Mouse (Mus musculus) bone marrow macrophage, adult 2 months (primary cell): ENCODE results near the gene Fndc1.

Experiments
- CTCF ChIP-seq: IDR thresholded peaks from 2 replicates; pipeline ENCODE4 v1.5.1; 2012; ENCODE audit warnings: low read depth, mild to moderate bottlenecking, low read length, moderate library complexity
- POLR2A ChIP-seq: IDR thresholded peaks from 2 replicates; pipeline ENCODE4 v1.6.1; 2012; ENCODE audit warnings: mild to moderate bottlenecking, low read depth, low read length, borderline replicate concordance

- no peak for TF ChIP-seq CTCF
- TF ChIP-seq POLR2A, result no peak
These were observed 53.0 kb downstream of the Fndc1 start for GRCm38 (mm10) chr17:7774101-7774500.
